Mouse (Mus musculus): ENCODE measurements around the gene Terf2. TPM values are rescaled to one million over a fixed set of nuclear protein-coding genes. Genes with fewer than 3 reads are reported as not detected.
"Not testable (repeated sequence)": the region's sequence is repeated elsewhere in the genome, so short reads cannot be mapped to it uniquely, and the experiment has no call there.

The Terf2 gene
- polyA plus RNA-seq, 1 experiment from 2014 or later = 9.9 TPM

DNA sequence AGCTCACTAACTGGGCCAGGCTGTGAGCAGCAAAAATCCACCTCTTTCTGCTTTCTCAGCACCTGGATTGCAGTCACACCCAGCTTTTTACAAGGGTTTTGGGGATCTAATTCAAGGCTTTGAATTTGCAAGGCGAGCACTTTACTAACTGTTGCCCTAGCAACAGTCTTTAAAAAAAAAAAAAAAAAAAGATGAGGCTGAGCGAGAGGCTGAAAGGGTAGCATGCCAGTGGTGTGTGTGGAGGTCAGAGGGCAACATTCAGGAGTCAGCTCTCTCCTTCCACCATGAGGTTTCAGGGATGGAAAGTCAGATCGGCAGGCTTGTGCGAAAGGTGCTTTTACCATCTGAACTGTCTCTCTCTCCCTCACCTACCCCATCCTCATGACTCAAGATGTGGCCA lies 16.9 kb upstream of the Terf2 start:
- Histone ChIP-seq H3K4me2 (no peak overlapping the region), H3K9ac (no peak overlapping the region), H3K4me3 (no peak overlapping the region), H3K27me3 (replicated peaks) (no peaks in the 10 kb centered on the region), H3K27ac (replicated peaks) (no peak overlapping the region), H3K36me3 (no peaks in the 10 kb centered on the region), H3K9me3 (no peaks in the 10 kb centered on the region), H3K4me1 (peaks cover 15% of the 10 kb centered on the region)
- ATAC-seq (ENCODE audit: extremely low read depth, insufficient number of reproducible peaks, low FRiP score, low TSS enrichment) = no peak
- WGBS = 73% methylated on average over 4 of the region's 4 CpGs

DNA sequence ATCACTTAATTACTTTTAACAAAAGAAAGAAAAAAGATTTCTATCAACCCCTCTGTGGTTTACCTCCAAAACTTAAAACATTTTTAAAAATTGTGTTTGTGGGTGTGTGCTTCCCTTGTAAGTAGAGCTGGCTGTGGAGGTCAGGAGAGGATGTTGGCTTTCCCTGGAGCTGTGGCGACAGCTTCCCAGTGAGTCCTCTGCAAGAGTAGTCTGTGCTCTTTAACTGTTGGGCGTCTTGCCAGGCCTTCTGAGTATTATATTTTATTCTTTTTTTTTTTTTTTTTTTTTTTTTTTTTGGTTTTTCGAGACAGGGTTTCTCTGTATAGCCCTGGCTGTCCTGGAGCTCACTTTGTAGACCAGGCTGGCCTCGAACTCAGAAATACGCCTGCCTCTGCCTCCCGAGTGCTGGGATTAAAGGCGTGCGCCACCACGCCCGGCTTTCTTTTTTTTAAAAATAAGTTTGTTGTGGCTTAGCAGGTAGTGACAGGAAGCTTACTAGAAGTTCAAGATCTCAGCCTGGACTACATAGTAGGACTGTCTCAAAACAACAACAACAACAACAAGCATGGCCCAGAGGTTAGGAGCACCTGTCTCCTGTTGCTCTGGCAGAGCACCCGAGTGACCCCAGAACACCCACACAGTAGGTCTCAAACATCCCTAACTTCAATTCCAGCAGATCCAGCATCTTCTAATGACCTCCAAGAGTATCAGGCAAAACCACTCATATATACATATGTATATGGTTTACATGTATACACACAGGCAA lies 15.2 kb upstream of the Terf2 start:
- H3K4me3 ChIP-seq = no peak overlapping the region
- no peaks in the 10 kb centered on the region for H3K36me3 ChIP-seq
- no peaks in the 10 kb centered on the region for H3K27me3 ChIP-seq (replicated peaks)
- no peak overlapping the region for H3K9ac ChIP-seq
- H3K9me3 ChIP-seq = no peaks in the 10 kb centered on the region
- 80% methylated on average over 10 of the region's 11 CpGs for WGBS
- H3K4me1 ChIP-seq = peaks cover 15% of the 10 kb centered on the region
- ATAC-seq (ENCODE audit: extremely low read depth, insufficient number of reproducible peaks, low FRiP score, low TSS enrichment) = no peak
- H3K27ac ChIP-seq (replicated peaks) = no peak overlapping the region
- no peak overlapping the region for H3K4me2 ChIP-seq

DNA sequence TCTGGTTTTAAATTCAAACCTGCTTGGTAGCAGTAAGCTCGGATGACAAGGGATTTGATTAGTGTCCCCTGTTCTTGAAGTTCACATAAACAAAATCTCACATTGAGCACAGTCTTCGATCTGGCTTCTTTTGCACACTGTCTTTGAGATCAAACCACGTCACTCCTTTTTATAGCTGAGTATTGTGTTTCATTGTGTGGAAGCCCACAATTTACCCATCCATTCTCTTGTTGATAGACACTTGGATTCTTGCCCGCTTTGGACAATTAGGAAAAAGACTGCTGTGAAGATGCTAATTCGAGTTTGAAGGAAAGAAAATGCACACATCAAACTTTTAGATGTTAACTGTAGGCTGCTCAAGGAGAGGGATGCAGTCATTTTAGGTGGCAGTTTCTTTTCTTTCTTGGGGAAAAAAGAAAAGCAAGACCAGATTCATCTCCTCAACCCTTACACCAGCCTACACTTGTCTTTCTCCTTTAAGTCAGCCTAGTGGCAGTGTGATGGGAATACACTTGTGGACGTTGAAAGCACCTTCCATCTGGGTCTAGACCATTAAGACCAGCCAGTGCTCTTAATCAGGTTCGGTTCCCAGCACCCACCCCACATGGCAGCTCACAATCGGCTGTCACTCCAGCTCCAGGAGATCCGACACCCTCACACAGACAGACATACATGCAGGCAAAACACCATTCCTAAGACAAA lies 14.4 kb upstream of the Terf2 start:
- ATAC-seq (ENCODE audit: extremely low read depth, insufficient number of reproducible peaks, low FRiP score, low TSS enrichment) = no peak
- Histone ChIP-seq H3K4me1 (peaks cover 12% of the 10 kb centered on the region), H3K36me3 (no peaks in the 10 kb centered on the region), H3K4me2 (no peak overlapping the region), H3K4me3 (no peak overlapping the region), H3K9me3 (no peaks in the 10 kb centered on the region), H3K9ac (no peak overlapping the region), H3K27me3 (replicated peaks) (no peaks in the 10 kb centered on the region), H3K27ac (replicated peaks) (no peak overlapping the region)
- 77% methylated on average over 9 of the region's 9 CpGs for WGBS

DNA sequence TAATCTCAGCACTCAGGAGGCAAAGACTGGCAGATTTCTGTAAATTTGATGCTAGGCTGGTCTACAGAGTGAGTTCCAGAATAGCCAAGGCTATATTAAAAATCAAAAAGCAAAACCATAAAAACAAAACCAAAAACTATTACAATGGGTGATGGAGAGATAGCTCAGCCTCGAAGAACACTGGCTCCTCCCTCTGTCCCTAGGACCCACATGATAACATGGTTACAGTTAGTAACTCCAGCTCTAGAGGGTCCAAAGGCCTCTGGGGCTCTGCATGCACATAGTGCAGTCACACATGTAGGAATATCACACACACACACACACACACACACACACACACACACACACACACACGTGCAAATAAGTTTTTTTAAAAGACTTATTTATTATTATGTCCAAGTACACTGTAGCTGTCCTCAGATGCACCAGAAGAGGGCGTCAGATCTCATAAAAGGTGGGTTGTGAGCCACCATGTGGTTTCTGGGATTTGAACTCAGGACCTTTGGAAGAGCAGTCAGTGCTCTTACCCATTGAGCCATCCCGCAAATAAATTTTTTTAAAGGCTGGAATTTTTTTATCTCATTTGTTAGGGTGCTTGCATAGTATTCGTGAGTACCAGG lies 13.6 kb upstream of the Terf2 start:
- 78% methylated on average over 5 of the region's 5 CpGs for WGBS

DNA sequence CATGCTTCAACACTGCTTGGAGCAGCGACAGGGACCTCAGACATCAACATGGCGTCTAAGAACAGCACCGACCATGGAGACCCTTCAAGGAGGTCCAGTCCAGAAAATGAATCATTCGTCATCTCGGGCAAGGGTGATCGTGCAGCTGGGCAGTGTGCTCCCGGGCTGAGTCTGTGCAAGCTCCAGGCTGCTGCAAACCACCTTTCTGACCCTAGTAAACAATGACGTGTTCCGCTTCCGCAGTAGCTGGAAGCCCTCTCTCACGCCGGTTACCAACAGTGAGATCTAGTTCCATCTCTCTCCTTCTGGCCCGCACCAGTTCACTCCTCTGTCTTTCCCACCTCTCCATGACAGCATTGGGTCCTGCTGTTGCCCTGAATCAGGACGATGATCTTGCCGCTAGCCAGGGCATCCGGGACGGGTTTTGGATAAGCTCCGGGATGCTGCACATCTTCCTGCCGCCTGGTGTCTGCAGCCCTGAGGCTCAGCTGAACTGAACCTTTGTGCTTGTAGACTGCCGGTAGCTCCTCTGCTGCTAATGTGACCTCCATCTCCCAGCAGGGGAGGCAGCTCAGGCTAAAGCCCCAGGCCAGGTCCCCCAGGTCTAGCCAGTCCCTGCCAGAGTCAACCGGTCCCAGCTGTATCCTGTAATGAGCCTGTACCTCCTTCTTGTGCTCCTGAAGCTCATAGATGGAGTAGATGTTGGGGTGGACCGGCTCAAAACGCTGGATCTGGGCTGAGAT lies 12.8 kb upstream of the Terf2 start:
- no peaks in the 10 kb centered on the region for H3K36me3 ChIP-seq
- H3K4me2 ChIP-seq = peak overlapping the region; percentile 44
- H3K27me3 ChIP-seq (replicated peaks) = no peaks in the 10 kb centered on the region
- 65% methylated on average over 23 of the region's 23 CpGs for WGBS
- H3K27ac ChIP-seq (replicated peaks) = no peak overlapping the region
- no peaks in the 10 kb centered on the region for H3K9me3 ChIP-seq
- H3K4me1 ChIP-seq = peaks cover under 1% of the 10 kb centered on the region; the same call in 1 of the 2 replicates
- peak overlapping the region; percentile 44; the same call in 1 of the 2 replicates for H3K9ac ChIP-seq
- H3K4me3 ChIP-seq = peak overlapping the region; percentile 23
- ATAC-seq (ENCODE audit: extremely low read depth, insufficient number of reproducible peaks, low FRiP score, low TSS enrichment) = no peak

More for the DNA sequence above, 13.6 kb upstream of the Terf2 start:
- Histone ChIP-seq H3K27me3 (replicated peaks) (no peaks in the 10 kb centered on the region), H3K4me3 (no peak overlapping the region), H3K4me2 (no peak overlapping the region), H3K27ac (replicated peaks) (no peak overlapping the region), H3K9me3 (no peaks in the 10 kb centered on the region), H3K4me1 (peaks cover 8% of the 10 kb centered on the region), H3K36me3 (no peaks in the 10 kb centered on the region), H3K9ac (no peak overlapping the region)
- ATAC-seq (ENCODE audit: extremely low read depth, insufficient number of reproducible peaks, low FRiP score, low TSS enrichment) = no peak

DNA sequence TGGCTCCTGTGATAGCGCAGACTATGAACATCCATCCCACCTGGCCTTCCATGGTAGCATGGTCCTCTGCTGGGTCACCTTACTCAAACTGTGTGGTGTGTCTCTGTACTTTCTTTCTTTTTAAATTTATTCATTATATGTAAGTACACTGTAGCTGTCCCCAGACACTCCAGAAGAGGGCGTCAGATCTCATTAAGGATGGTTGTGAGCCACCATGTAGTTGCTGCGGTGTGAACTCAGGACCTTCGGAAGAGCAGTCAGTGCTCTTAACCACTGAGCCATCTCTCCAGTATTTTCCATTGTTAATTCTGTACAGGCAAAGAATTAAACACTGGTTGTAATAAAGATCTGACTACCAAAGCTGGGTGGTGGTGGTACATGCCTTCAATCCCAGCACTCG lies 11.7 kb upstream of the Terf2 start:
- H3K4me1 ChIP-seq, H3K9ac ChIP-seq: not testable (repeated sequence)
- 90% methylated on average over 5 of the region's 5 CpGs for WGBS

DNA sequence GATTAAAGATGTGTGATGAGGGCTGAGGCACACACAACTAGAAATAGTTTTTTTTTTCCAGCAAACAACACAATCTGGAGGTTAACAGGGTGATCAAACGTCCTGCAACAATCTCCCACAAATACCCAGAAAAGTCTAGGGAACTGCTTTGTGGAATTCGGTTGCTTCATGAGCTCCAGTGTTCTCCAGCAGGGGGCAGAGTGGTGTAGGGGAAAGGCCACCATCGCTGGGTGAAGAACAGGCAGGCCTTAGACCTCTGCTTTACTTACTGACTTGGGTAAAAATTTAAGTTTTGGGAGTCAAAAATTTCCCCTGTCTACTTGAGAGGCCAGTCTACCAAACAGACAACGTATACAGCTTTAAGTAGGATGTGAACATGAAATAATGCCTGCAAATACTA lies 8.2 kb upstream of the Terf2 start:
- 13% methylated on average over 4 of the region's 4 CpGs for WGBS
- Histone ChIP-seq H3K4me1 (no peaks in the 10 kb centered on the region), H3K4me2 (no peak overlapping the region), H3K27me3 (replicated peaks) (no peaks in the 10 kb centered on the region), H3K9me3 (no peaks in the 10 kb centered on the region), H3K9ac (no peak overlapping the region), H3K27ac (replicated peaks) (no peak overlapping the region), H3K36me3 (no peaks in the 10 kb centered on the region), H3K4me3 (no peak overlapping the region)
- ATAC-seq (ENCODE audit: extremely low read depth, insufficient number of reproducible peaks, low FRiP score, low TSS enrichment) = no peak

More for the DNA sequence above, 11.7 kb upstream of the Terf2 start:
- H3K4me2 ChIP-seq; H3K27me3 ChIP-seq (replicated peaks); ATAC-seq (ENCODE audit: extremely low read depth, insufficient number of reproducible peaks, low FRiP score, low TSS enrichment); H3K4me3 ChIP-seq; H3K9me3 ChIP-seq; H3K36me3 ChIP-seq; H3K27ac ChIP-seq (replicated peaks): not testable (repeated sequence)

DNA sequence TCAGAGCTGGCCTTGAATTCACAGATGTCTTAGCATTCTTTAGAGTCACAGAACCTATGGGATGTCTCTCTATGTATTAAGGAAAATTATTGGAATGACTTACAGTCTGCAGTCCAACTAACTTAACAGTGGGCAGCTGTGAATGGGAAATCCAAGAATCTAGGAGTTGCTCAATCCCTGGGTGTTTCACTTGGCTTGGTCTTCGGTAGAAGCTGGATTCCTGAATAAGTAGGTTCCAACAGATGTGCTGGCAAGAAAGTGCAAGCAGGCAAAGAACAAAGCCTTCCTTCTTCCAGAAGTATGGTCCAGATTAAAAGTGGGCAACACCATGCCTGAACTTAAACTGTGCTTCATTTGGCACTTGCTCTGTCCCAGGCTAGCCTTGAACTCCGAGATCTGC lies 4.3 kb upstream of the Terf2 start:
- Histone ChIP-seq H3K36me3 (no peaks in the 10 kb centered on the region), H3K27me3 (replicated peaks) (no peaks in the 10 kb centered on the region), H3K4me2 (no peak overlapping the region), H3K27ac (replicated peaks) (no peak overlapping the region), H3K4me3 (no peak overlapping the region), H3K9ac (no peak overlapping the region), H3K4me1 (peaks cover 4% of the 10 kb centered on the region), H3K9me3 (no peaks in the 10 kb centered on the region)
- no peak for ATAC-seq (ENCODE audit: extremely low read depth, insufficient number of reproducible peaks, low FRiP score, low TSS enrichment)
- 78% methylated on average over 2 of the region's 2 CpGs for WGBS

DNA sequence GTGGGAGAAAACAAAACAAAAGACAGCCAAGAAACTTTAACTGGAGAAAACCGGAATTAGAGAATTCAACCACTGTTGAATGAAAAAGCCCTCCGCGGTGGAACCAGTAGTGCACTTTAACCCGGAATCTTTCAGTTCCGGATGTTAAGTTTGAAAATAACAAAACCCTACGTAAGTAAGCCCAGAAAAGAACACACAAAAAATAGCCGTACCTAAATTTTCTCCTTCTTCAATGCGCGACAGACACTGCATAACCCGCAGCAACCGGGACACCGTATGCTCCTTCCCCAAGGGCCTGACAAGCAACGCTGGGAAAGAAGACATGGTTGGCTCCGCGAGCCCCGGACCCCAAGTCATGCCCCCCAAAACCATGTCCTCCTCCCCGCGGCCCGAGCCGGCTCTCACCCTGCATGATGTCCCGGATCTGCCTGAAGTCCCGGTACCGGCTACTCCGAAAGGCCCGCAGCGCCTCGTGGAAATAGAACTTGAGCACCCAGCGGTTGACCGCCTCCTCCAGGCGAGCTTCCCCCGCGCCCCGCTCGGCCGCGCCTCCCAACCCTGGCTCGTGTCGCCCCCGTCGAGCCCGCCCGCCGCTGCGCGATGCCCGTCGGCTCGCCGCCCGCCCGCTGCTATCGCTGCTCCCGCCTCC lies 506 bp downstream of the Terf2 start:
- no peaks in the 10 kb centered on the region for H3K9me3 ChIP-seq
- peak overlapping the region; percentile 95 for H3K4me3 ChIP-seq
- peak overlapping the region; percentile 74 for H3K4me2 ChIP-seq
- peaks cover 36% of the 10 kb centered on the region for H3K36me3 ChIP-seq
- peaks cover 24% of the 10 kb centered on the region for H3K4me1 ChIP-seq
- under 1% methylated on average over 51 of the region's 53 CpGs for WGBS
- peak overlapping the region; percentile 92 for H3K27ac ChIP-seq (replicated peaks)
- no peaks in the 10 kb centered on the region for H3K27me3 ChIP-seq (replicated peaks)
- peak; percentile 66 for ATAC-seq (ENCODE audit: extremely low read depth, insufficient number of reproducible peaks, low FRiP score, low TSS enrichment)
- peak overlapping the region; percentile 96 for H3K9ac ChIP-seq

DNA sequence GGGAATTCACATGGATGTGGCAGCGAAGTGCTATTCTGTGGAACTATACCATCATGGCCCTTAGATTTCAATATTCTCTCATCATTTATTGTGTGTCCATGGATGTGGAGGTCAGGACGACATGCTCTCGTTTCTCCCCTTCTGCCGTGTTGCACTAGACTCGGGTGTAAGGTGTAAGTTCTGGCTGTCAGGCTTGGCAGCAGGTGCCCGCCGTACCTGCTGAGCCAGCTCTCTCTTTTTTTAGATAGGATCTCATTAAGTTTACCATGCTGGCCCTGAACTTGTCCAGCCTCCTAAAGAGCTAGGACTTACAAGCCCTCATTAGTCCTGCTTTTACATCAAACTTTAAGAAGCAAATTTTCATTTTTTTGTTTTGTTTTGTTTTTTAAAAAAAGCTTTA lies 5.8 kb downstream of the Terf2 start:
- no peaks in the 10 kb centered on the region for H3K9me3 ChIP-seq
- no peaks in the 10 kb centered on the region for H3K27me3 ChIP-seq (replicated peaks)
- H3K27ac ChIP-seq (replicated peaks) = no peak overlapping the region
- WGBS = 95% methylated on average over 7 of the region's 7 CpGs
- no peak overlapping the region for H3K4me3 ChIP-seq
- H3K4me1 ChIP-seq = peaks cover 19% of the 10 kb centered on the region
- H3K4me2 ChIP-seq = no peak overlapping the region
- H3K9ac ChIP-seq = no peak overlapping the region
- peaks cover 83% of the 10 kb centered on the region for H3K36me3 ChIP-seq
- ATAC-seq (ENCODE audit: extremely low read depth, insufficient number of reproducible peaks, low FRiP score, low TSS enrichment) = no peak

All from heart, embryonic 13.5 days (tissue).